Mouse (Mus musculus): Measurements from ENCODE around the gene Mob3b.

- TF ChIP-seq CTCF (IDR thresholded peaks at IDR 0.05; ENCODE audit: control insufficient read depth, insufficient read depth, low read length) (no peak), POLR2A (IDR thresholded peaks at IDR 0.05; ENCODE audit: borderline replicate concordance, control insufficient read depth, low read depth, low read length) (no peak)
These were observed 256.1 kb downstream of the Mob3b start for GRCm38 (mm10) chr4:34901166-34901565.
